Mouse (Mus musculus): ENCODE results near the gene Matn1.

The Matn1 gene

DNA sequence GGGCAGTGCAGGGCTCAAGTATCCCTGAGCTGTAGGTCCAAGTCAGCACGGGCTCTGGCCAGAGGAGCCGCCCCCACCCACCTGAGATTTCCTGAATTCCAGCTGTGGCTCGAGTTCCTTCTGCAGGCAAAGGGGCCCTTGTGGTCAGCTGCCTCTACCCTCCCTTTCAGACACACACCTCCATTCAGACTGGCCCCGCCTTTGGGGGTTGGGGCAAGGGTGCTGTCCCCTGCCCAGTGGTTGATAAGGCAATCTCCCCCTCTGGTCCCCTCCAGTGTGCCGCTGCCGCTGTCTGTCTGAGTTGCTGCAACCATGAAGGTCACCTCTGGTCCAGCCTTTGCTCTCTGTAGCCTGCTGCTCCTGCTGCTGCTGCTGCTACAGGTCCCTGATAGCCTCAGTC lies at the start of gene Matn1:
Gene Matn1, plus strand, starts transcription at position 274 of the 400 bp plus-strand sequence.
- DNase-seq (ENCODE audit: low spot score), result no peak

DNA sequence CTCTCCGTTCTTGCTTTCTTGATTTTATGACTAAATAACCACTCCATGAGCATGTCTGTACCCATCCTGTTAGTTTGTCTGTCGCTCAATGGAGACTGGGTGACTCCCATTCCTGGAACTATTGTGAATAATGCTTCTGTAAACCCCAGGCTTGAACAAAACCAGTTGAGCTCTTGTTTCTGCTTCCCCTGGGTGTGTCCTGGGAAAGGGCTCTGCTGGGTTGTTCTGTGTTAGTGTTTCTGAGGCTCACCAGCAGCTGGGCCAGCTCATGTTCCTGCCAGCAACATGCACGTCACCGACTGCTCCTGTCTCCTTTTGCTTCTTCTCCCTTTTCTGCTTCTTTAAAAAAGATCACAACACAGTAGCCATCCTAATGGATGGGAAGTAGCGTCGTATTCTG lies 48.5 kb upstream of the Matn1 start:
- no peak for DNase-seq (ENCODE audit: low spot score)

DNA sequence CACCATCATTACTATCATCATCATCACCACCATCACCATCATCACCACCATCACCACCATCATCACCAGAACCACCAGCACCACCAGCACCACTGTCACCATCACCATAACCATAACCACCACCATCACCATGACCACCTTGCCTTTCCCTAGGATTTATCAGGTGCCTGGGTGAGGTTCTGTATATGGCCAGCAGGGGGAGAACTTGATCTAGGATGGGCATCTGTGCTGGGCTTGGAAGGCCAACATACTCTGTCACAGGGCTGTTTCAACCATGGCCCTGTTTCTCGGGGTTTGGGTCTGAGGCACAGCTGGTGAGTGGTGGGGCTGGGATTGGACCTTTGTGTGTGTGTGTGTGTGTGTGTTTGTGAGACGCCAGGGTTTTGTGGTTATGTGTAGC lies 47.8 kb upstream of the Matn1 start:
- DNase-seq (ENCODE audit: low spot score), result no peak

DNA sequence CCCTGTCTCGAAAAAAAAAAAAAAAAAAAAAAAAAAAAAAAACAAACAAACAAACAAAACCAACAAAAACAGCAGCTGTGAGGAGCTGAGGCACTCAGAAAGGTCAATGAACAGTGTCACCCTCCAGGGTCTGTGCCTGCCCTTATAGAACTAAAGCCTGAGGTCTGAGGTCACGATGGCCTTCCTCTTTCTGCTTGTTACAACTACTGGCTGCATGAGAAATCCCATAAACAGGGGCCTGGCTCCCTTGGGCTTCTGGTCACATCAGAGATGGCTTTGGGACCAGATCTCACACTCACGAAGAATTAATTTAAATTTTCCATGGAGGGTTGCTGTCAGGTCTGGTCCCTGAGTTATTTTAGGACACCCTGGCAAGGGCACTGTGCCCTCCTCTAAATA lies 44.8 kb upstream of the Matn1 start:
- no peak for DNase-seq (ENCODE audit: low spot score)

DNA sequence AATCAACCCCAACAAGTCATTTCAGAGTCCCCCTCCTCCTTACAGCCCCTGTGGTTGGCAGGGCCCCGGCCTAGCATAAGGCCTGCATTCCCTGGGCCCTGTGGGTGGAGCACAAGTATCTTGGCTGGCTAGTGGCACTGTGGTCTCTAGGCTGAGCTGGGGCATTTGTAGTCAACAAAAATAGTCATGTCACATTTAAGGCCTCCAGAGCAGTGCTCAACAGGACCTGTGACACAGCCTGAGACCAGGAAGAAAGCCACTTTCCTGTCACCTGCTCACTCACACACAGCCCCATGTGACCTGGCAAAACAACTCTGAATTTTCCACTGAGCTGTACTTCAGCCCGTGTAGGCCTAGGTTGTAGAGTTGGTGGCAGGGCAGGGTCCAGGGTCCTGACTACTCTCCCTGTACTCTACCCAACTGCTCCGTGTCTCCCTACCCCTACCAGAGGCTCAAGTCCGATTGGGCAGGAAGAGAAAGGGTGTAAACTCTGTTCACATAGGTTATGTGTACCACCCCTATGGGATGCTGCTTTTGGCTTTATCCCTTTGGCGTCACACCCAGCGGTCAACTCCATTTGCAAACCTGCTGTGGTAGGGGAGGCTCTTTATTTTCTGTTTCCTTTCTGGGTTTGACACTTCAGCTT lies 44.3 kb upstream of the Matn1 start:
- no peak for DNase-seq (ENCODE audit: low spot score)

DNA sequence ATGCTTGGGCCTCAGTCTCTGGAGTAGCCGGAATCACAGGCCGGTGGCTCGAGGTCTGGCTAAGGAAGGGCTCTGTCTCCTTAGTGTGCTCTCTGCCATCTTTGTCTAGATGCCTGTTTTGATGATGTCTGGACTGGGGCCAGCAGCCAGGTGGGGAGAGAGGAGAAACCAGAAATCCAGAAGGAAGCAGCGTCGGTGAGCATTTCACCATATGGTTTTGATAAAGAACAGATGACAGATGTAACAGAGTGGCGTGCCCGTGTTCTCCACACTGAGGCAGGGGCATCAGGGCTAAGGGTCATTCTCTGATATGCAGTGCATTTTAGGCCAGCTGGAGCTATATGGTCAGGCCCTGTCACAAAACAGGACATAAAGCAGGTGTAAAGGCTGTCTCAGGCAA lies 43.4 kb upstream of the Matn1 start:
- DNase-seq (ENCODE audit: low spot score), result peak; percentile 38

DNA sequence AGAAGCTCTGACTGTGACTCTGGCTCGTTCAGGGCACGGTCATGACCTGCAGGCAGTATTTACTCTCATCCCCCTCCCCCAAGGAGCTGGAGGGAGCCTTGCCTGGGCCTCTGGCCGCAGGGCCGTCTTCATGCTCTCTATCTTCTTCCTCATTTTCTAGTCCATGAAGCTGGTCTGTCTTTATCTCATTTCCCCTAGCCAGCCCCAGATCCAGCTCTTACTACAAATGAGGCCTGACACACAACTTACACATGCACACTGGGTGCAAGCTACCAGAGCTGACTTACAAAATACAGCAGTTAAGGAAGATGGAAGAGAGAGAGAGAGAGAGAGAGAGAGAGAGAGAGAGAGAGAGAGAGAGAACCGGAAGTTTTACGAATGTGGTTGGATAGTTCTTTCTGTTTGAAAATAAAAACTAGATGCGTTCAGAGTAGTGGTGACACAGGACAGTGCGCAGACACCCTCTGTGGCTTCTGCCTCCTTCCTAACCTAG lies 41.9 kb upstream of the Matn1 start:
- no peak for DNase-seq (ENCODE audit: low spot score)

DNA sequence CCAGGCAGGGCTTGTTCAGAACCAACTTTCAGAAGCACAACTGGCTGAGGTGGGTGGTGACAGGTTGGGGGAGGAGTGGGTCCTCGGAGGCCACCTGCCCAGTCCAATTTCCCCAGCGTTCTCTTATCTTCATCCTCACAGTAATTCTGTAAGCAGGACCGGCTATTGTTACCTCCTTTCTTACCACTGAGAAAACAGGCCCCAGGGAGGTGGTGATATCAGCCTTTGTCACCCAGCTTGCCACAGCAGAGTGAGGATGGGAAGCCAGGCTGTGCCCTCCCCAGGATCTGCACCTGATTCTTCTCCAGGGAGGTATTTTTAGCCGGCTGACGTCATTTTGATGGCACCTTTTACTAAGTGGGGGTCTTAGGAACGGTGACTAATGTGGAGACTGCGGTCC lies 39.2 kb upstream of the Matn1 start:
- DNase-seq (ENCODE audit: low spot score), result no peak

DNA sequence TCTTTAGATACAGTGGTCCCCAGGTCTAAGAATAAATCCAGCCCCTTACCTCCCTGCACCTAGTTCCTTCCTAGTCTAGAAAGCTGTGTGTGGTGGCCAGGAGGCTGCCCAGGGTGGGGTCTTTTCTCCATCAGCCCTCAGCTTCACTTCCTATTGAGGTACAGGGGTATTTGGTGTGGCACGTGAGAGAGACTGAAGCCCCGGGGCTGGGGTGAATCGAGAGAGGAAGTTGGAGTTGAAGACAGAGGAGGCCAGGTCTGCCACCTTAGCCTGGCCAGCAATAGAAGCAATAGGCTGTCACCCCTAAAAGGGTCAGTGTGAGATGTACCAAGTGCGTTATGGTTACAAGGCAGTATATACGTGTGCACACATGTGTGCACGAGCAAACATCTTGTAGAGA lies 38.3 kb upstream of the Matn1 start:
- DNase-seq (ENCODE audit: low spot score), result no peak

DNA sequence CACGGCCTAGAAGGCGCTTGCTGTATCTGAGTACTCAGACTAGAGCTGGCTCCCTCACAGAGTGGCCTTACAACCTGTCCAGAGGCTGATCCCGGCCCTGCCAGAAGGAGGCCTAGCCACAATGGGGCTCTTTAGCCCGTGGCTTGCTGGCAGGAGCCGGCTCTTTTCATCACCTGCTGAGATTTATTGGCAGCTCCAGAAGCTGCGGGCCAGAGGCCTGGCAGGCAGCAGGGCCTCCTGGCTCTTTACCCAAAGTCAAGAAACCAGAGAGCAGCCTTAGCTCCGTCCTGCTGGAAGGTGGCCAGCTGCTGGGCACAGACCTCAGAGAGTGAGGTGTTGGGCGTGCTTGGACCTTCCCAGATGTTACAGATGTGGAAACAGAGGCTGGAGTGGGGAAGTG lies 37.9 kb upstream of the Matn1 start:
- DNase-seq (ENCODE audit: low spot score), result peak; percentile 60

DNA sequence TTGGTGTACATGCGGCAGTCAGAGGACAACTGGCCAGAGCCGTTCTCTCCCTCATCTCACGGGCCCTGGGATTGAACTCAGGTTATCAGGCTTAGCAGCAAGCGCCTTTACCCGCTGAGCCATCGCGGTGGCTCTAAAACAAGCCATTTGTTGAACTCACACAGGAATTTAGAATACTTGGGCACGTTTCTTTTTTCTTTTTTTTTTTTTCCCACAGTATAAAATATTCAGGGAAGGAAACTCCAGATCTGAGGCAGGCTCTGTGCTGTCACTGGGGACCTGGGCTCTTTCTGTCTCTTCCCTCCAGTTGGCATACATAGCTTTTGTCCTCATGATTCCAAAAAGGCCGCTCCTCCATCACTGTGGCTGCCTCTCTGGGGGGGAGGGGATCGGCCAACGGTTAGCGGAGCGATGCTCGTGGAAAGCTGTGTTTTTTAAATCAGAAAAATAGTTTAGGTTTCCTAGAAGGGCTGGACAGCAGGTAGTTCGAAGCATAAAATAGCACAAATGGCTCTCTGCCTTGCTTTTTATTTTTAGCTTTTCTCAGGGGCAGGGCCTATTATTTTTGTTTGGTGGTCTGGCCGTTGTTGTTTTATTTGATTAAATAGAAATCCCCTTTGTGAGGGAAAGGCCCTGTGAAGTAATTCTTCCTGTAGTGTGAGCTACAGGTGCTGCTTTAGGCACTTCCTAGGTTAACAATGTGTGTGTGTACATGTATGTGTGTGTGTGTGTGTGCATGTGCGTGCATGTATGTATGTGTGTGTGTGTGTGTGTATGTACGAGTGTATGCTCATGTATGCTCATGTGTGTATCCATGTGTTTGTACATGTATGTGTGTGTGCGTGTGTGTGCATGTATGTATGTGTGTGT lies 36.8 kb upstream of the Matn1 start:
- no peak for DNase-seq (ENCODE audit: low spot score)

DNA sequence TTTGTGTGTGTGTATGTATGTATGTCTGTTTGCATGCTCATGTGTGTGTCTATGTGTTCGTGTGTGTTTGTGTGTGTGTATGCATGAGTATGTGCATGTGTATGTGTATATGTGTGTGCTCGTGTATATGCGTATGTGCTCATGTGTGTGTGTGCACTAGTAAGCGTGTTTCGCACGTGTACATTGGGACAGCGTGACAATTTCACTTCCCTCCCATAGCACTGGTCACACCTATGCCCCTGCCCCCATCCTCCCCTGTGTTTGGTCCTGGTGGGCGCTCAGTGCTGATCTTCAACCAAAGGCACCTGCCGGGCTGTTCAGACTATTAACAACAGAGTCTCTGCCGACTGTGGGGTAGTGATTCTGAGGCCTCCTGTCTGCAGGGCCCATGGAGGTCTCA lies 36.1 kb upstream of the Matn1 start:
- DNase-seq (ENCODE audit: low spot score), result no peak

DNA sequence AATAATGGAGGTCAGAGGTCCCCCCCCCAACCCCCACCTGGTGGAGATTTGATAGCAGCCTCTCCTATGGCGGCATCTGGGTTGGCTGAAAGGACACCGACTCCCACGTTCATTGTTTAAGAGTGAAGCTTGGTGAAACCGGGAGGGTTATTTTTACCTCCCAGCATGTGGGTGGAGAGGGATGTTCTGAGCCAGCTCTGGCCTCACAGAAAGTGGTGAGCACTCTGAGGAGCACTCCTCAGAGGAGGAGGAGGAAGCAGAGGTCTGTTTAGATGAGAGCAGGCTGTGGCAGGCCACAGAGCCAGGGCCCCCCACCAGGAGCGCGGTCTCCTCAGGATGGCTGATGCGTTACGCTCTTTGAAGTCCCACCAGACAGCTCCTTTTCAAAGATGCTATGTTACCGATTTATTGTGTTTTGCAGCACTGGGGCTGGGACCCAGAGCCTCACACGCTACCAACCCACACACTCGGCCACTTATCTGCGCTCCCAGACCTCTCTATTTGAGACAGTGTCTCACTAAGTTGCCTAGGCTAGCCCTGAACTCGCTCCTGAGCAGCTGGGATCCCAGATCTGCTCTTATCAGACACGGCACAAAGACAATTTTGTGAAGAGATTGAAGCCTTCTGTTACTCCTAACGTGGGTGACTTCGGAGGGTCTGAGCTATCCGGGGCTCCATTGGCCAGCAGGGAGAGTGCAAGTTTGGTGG lies 34.9 kb upstream of the Matn1 start:
- no peak for DNase-seq (ENCODE audit: low spot score)

DNA sequence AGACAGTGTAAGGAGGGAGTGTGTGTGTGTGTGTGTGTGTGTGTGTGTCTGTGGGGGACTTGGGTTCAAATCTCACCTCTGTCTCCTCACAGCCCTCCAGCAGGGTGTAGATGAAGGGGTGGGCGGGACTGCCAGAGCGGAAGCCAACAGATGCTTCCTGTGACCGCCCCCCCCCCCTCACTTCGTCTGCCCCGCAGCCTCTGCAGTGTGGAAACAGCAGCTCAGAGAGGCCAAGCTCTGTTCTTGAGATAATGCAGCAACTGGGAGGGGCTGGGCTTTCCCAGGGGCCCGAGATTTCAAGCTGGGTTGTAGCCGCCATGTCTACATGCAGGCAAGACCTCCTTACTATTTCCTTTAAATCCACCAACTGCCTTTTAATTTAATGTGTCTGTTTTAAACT lies 33.5 kb upstream of the Matn1 start:
- no peak for DNase-seq (ENCODE audit: low spot score)

DNA sequence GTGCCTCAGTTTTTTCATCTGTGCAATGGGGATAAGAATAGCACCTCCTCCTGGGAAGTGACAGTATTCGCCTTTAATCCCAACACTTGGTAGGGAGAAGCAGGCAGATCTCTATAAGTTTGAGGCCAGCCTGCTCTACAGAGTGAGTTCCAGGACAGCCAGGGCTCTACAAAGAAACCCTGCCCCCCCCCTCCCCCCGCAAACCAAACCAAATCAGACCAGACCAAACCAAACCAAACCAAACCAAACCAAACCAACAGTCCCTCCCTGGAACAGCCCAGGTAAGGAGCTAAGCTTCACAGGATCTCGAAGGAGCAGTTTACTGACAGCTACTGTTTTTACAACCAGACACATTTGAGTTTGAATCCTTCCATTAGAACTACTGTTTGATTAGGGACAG lies 31.6 kb upstream of the Matn1 start:
- no peak for DNase-seq (ENCODE audit: low spot score)

DNA sequence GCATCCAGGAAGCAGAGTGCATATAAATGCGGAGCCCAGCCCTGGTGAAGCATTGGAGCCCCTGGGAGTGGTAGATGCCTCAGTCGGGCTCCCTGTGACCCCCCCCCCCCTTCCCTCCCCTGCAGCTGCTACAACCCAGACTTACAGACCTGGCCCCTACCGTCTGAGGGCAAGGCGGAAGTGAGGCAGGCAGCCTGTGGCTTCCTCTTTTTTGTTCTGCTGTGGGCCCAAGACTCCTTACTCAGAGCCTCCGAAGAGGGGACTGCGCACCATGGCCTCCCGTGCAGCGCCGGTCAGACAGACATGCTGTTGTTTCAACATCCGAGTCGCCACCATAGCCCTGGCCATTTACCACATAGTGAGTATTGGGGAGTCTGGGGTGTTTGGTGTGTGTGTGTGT lies 31.1 kb upstream of the Matn1 start, which contains the start of gene Laptm5:
Gene Laptm5, plus strand, starts transcription at position 49 of the 400 bp plus-strand sequence.
- DNase-seq (ENCODE audit: low spot score), result no peak

DNA sequence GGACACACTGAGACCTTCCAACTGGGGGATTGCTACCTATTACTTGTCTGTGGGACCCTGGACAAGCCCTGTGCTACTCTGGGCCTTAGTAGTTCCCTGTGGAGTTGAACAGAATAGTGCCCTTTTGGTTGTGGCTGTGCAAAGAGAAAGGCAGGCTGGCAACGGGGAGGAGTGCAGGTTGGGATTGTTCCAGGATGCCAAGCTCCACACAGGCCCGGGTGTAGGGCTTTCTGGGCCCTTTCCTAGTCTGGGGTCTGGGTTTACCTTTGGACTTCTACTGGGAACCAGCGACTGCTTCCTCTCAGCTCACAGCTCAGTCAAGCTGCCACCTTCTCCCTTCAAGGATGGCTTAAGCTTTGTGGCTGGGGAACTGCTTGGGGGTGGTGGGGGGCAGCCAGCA lies 30.7 kb upstream of the Matn1 start:
- no peak for DNase-seq (ENCODE audit: low spot score)

DNA sequence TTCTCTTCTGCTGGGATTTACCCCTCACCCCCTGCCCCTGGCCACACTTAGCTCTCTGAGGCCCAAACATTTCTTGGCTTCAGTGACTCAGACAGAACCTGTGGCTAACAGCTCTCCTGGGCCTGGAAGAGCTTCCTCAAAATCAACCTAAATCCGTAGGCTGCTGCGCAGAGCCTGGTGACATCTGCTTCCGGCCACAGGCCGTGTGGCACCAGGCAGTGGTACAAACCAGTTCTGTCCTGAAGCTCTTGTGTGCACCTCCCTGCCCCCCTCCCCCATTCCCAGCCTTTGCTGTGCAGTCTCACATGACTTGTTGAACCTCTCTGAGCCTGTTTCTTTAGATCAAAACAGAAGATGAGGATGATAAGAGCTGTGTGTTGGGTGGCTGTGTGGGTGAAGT lies 30.2 kb upstream of the Matn1 start:
- DNase-seq (ENCODE audit: low spot score), result no peak

DNA sequence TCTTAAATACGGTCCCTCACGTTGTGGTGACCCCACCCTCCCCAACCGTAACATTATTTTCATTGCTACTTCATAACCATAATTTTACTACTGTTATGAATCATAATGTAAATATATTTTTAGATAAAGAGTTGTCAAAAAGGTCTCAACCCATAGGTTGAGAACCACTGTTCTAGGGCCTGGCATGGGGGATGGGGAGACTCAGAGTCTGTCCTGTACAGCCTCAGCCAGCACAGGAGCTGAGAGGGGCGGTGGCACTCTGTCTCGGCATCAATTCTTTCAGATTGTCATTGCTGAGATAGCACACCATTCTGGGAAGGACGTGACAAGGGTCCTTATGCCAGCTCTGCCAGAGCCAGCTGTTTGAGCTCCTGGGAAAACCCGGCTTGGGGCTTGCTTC lies 29.7 kb upstream of the Matn1 start:
- DNase-seq (ENCODE audit: low spot score), result no peak

DNA sequence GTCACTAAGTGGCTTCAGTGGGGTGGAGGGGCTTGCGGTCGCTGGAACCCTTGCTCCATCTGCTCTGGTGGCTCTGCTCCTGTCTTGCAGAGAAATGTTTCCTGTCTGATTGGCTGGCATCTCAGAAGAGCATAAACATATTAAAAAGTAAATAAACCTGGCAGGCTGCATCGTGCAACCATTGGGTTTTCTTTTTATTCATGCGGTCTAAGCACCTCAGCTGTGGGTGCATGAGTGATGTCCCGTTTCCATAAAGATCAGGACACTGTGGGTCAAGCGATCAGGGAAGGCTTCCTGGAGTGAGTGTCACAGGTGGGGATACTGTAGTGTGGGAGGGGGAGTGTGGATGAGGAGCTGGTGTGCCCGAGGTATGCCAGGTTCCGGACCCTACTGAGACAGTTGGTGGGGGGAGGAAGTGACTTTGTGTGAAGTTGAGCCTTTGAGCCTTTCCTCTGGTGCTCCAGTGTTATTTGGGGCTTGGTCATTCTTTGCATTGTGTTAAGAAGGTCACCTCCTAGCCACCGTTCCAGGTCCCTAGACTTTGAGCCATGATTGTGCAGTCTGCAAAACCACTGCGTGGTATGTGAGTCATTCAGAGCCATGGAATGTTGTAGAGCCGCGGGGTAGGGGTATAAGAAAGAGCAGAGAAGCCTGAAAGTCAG lies 29.0 kb upstream of the Matn1 start:
- DNase-seq (ENCODE audit: low spot score), result no peak

DNA sequence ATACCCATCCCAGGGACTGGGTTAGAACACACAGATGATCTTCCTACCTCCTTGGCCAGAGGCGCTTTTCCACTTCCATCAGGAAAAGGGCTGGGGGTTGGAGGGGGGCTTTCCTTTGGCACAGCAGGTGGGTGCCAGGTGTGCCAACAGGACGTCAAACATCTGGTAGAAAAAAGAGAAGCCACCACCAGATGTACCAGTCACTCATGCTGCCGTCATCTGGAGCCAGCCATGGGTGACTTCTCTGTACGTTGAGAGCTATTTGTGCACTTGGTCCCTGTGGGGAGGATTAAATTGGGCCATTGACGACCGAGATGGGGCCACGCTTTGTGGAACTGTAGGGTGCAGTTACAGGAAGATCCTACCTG lies 28.5 kb upstream of the Matn1 start:
- no peak for DNase-seq (ENCODE audit: low spot score)

DNA sequence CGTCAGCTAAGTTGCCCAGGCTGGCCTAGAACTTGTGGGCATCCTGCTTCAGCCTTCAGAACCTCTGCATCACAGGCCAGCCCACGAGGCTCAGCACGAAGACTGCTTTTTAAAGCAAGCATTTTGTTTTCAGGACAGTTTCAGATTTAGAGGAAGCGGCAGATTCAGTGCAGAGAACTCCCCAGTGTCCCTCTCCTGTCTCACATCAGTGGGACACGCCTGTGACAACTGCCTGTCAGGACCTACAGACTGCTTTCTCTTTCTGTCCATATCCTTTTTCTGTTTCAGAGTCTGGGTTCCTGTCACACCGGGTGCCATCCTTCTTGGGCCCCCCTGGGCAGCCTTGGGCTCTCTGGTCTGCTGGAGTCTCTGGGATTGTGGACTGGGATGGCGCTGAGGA lies 27.5 kb upstream of the Matn1 start:
- no peak for DNase-seq (ENCODE audit: low spot score)
